Mouse (Mus musculus) spleen, adult 2 months (tissue): ENCODE results near the gene P4hb.

ENCODE experiments used
- CTCF ChIP-seq: fragments of 200-500 bp; IDR thresholded peaks from 2 replicates; pipeline ENCODE4 v1.5.1; 2011; ENCODE audit warnings: mild to moderate bottlenecking, inconsistent platforms; ENCODE audit not compliant: insufficient read depth, insufficient read length, insufficient replicate concordance; ENCODE audit errors: extremely low read depth
- POLR2A ChIP-seq: fragments of 200-500 bp; IDR thresholded peaks from 2 replicates; pipeline ENCODE4 v1.6.1; 2011; ENCODE audit warnings: low read depth, low read length, inconsistent platforms

DNA sequence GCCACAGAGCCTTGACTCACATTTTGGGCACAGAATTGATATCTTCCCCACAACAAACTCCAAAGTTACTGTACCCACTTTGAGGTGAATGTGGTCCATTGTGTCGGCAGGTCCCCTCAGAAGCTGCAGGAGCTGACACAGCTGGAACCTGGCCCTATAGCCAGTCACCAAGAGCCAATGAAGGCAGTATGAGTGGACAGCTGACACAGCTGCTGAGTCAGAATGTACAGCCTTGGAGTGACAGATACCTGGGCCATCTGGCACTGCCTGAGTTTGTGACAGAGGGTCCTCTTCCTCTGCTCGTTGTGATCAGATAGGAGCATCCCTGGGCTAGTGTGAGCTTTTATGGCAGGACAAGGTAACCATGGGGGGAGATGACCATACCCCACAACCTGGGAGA is 17.8 kb downstream of the P4hb start:
- TF ChIP-seq POLR2A (no peak), CTCF (no peak)
